Mouse (Mus musculus): ENCODE data around the gene Lhx9. TPM values are rescaled to one million over a fixed set of nuclear protein-coding genes. Genes with fewer than 3 reads are reported as not detected.

The Lhx9 gene
- polyA plus RNA-seq, 1 experiment from 2014 or later, result 8.7 TPM

GRCm38 (mm10) chr1:138835355-138835900 lies 12.9 kb downstream of the Lhx9 start:
- H3K27me3 ChIP-seq (ENCODE audit: poor library complexity, severe bottlenecking), result peaks cover 88% of the 10 kb centered on the region
- DNase-seq (ENCODE audit: extremely low spot score, low spot score), result no peak
- WGBS, result 7% methylated on average over 3 of the region's 3 CpGs

GRCm38 (mm10) chr1:138831309-138831708 lies 17.1 kb downstream of the Lhx9 start:
- Histone ChIP-seq H3K9me3 (no peaks in the 10 kb centered on the region), H3K27me3 (ENCODE audit: poor library complexity, severe bottlenecking) (peaks cover 47% of the 10 kb centered on the region), H3K4me1 (no peaks in the 10 kb centered on the region), H3K4me3 (peak overlapping the region; percentile 46), H3K36me3 (replicated peaks) (no peaks in the 10 kb centered on the region), H3K27ac (no peak overlapping the region)
- 0% methylated on average over 16 of the region's 16 CpGs for WGBS
- DNase-seq (ENCODE audit: extremely low spot score, low spot score), result peak; percentile 51

More at GRCm38 (mm10) chr1:138835355-138835900, 12.9 kb downstream of the Lhx9 start:
- no peaks in the 10 kb centered on the region for H3K9me3 ChIP-seq
- H3K4me3 ChIP-seq, result no peak overlapping the region
- H3K4me1 ChIP-seq, result peaks cover 27% of the 10 kb centered on the region
- no peak overlapping the region for H3K27ac ChIP-seq
- no peaks in the 10 kb centered on the region for H3K36me3 ChIP-seq (replicated peaks)

- Histone ChIP-seq H3K36me3 (replicated peaks) (no peaks in the 10 kb centered on the region), H3K4me1 (no peaks in the 10 kb centered on the region), H3K27me3 (ENCODE audit: poor library complexity, severe bottlenecking) (peaks cover 2% of the 10 kb centered on the region), H3K4me3 (no peak overlapping the region), H3K27ac (no peak overlapping the region), H3K9me3 (no peaks in the 10 kb centered on the region)
- 79% methylated on average over 6 of the region's 6 CpGs for WGBS
- no peak for DNase-seq (ENCODE audit: extremely low spot score, low spot score)
These were observed 21.5 kb downstream of the Lhx9 start for GRCm38 (mm10) chr1:138826841-138827240.

GRCm38 (mm10) chr1:138822985-138823322 lies 25.4 kb downstream of the Lhx9 start:
- H3K27me3 ChIP-seq (ENCODE audit: poor library complexity, severe bottlenecking), result no peaks in the 10 kb centered on the region
- H3K27ac ChIP-seq, result no peak overlapping the region
- no peak for DNase-seq (ENCODE audit: extremely low spot score, low spot score)
- H3K9me3 ChIP-seq, result no peaks in the 10 kb centered on the region
- no peaks in the 10 kb centered on the region for H3K36me3 ChIP-seq (replicated peaks)
- no peak overlapping the region for H3K4me3 ChIP-seq
- H3K4me1 ChIP-seq, result no peaks in the 10 kb centered on the region
- 97% methylated on average over 1 of the region's 1 CpGs for WGBS

GRCm38 (mm10) chr1:138822255-138822984 lies 26.0 kb downstream of the Lhx9 start:
- no peaks in the 10 kb centered on the region for H3K4me1 ChIP-seq
- H3K36me3 ChIP-seq (replicated peaks), result no peaks in the 10 kb centered on the region
- H3K27ac ChIP-seq, result no peak overlapping the region
- H3K27me3 ChIP-seq (ENCODE audit: poor library complexity, severe bottlenecking), result no peaks in the 10 kb centered on the region
- no peak overlapping the region for H3K4me3 ChIP-seq
- 89% methylated on average over 7 of the region's 7 CpGs for WGBS
- no peaks in the 10 kb centered on the region for H3K9me3 ChIP-seq
- DNase-seq (ENCODE audit: extremely low spot score, low spot score), result no peak

- Histone ChIP-seq H3K4me1 (0 out of 2 replicates have a peak, but pooled peaks cover 2% of the 10 kb centered on the region), H3K27me3 (ENCODE audit: poor library complexity, severe bottlenecking) (no peaks in the 10 kb centered on the region), H3K36me3 (replicated peaks) (no peaks in the 10 kb centered on the region), H3K27ac (no peak overlapping the region), H3K9me3 (no peaks in the 10 kb centered on the region), H3K4me3 (no peak overlapping the region)
- DNase-seq (ENCODE audit: extremely low spot score, low spot score), result no peak
- 83% methylated on average over 3 of the region's 3 CpGs for WGBS
These were observed 46.6 kb downstream of the Lhx9 start for GRCm38 (mm10) chr1:138801732-138802131.

GRCm38 (mm10) chr1:138801296-138801695 lies 47.1 kb downstream of the Lhx9 start:
- DNase-seq (ENCODE audit: extremely low spot score, low spot score), result no peak
- WGBS, result 82% methylated on average over 3 of the region's 3 CpGs
- Histone ChIP-seq H3K27me3 (ENCODE audit: poor library complexity, severe bottlenecking) (no peaks in the 10 kb centered on the region), H3K9me3 (no peaks in the 10 kb centered on the region), H3K27ac (no peak overlapping the region), H3K36me3 (replicated peaks) (no peaks in the 10 kb centered on the region), H3K4me3 (no peak overlapping the region), H3K4me1 (0 out of 2 replicates have a peak, but pooled peaks cover 2% of the 10 kb centered on the region)

- H3K36me3 ChIP-seq (replicated peaks), result no peaks in the 10 kb centered on the region
- H3K9me3 ChIP-seq, result no peaks in the 10 kb centered on the region
- H3K4me1 ChIP-seq, result 0 out of 2 replicates have a peak, but pooled peaks cover 2% of the 10 kb centered on the region
- H3K27me3 ChIP-seq (ENCODE audit: poor library complexity, severe bottlenecking), result no peaks in the 10 kb centered on the region
- DNase-seq (ENCODE audit: extremely low spot score, low spot score), result no peak
- no peak overlapping the region for H3K27ac ChIP-seq
- no peak overlapping the region for H3K4me3 ChIP-seq
These were observed 48.6 kb downstream of the Lhx9 start for GRCm38 (mm10) chr1:138799692-138800314.

GRCm38 (mm10) chr1:138798110-138798509 lies 50.3 kb downstream of the Lhx9 start:
- Histone ChIP-seq H3K36me3 (replicated peaks) (no peaks in the 10 kb centered on the region), H3K9me3 (no peaks in the 10 kb centered on the region), H3K4me1 (0 out of 2 replicates have a peak, but pooled peaks cover 2% of the 10 kb centered on the region), H3K27me3 (ENCODE audit: poor library complexity, severe bottlenecking) (no peaks in the 10 kb centered on the region), H3K27ac (no peak overlapping the region), H3K4me3 (no peak overlapping the region)
- 96% methylated on average over 5 of the region's 5 CpGs for WGBS
- no peak for DNase-seq (ENCODE audit: extremely low spot score, low spot score)

GRCm38 (mm10) chr1:138785856-138786255 lies 62.5 kb downstream of the Lhx9 start:
- H3K4me1 ChIP-seq, result peaks cover 6% of the 10 kb centered on the region; the same call in 1 of the 2 replicates
- H3K27me3 ChIP-seq (ENCODE audit: poor library complexity, severe bottlenecking), result no peaks in the 10 kb centered on the region
- H3K4me3 ChIP-seq, result no peak overlapping the region
- H3K36me3 ChIP-seq (replicated peaks), result no peaks in the 10 kb centered on the region
- H3K27ac ChIP-seq, result no peak overlapping the region
- 77% methylated on average over 10 of the region's 10 CpGs for WGBS
- no peak for DNase-seq (ENCODE audit: extremely low spot score, low spot score)
- no peaks in the 10 kb centered on the region for H3K9me3 ChIP-seq

- no peak overlapping the region for H3K27ac ChIP-seq
- peaks cover 6% of the 10 kb centered on the region; the same call in 1 of the 2 replicates for H3K4me1 ChIP-seq
- no peaks in the 10 kb centered on the region for H3K36me3 ChIP-seq (replicated peaks)
- H3K27me3 ChIP-seq (ENCODE audit: poor library complexity, severe bottlenecking), result no peaks in the 10 kb centered on the region
- H3K4me3 ChIP-seq, result no peak overlapping the region
- no peak for DNase-seq (ENCODE audit: extremely low spot score, low spot score)
- no peaks in the 10 kb centered on the region for H3K9me3 ChIP-seq
- 64% methylated on average over 5 of the region's 5 CpGs for WGBS
These were observed 64.4 kb downstream of the Lhx9 start for GRCm38 (mm10) chr1:138784019-138784418.
